Mouse (Mus musculus): ENCODE data around the gene Zbtb8b. TPM values are rescaled to one million over a fixed set of nuclear protein-coding genes. Genes with fewer than 3 reads are reported as not detected.
"Not testable (repeated sequence)": the region's sequence is repeated elsewhere in the genome, so short reads cannot be mapped to it uniquely, and the experiment has no call there.

Zbtb8b gene
- polyA plus RNA-seq, 1 experiment = not detected

DNA sequence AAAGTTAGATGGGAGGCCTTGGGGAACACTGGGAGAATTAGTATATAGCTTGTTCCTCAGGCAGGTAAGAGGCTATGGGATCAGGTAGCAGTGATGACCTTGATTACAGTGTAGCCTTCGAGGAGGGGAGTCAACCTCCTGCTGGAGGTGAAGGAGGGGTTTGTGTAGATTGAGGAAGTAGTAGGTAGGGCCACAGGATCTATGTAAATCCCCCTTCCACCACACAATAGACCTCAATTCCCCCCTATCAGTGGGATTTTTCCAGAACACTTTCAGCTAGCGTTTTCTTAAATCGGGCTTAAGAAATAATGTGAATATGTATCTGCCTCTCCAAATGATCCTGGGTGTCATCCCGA, 20.2 kb upstream of the Zbtb8b start:
- Histone ChIP-seq H3K27me3 (ENCODE audit: control insufficient read depth) (no peaks in the 10 kb centered on the region), H3K4me3 (replicated peaks) (peak overlapping the region; percentile 74), H3K9me3 (ENCODE audit: control insufficient read depth, low read length) (no peaks in the 10 kb centered on the region), H3K36me3 (ENCODE audit: control insufficient read depth) (peaks cover 39% of the 10 kb centered on the region), H3K4me1 (ENCODE audit: control insufficient read depth) (peaks cover 49% of the 10 kb centered on the region)
- TF ChIP-seq TAL1 (IDR thresholded peaks at IDR 0.05; ENCODE audit: low read length) = no peak
- no peak for TF ChIP-seq GATA1 (IDR thresholded peaks at IDR 0.05; ENCODE audit: low read length)

GRCm38 (mm10) chr4:129459726-129460125, 19.1 kb upstream of the Zbtb8b start:
- no peak overlapping the region for H3K4me3 ChIP-seq (replicated peaks)
- TF ChIP-seq GATA1 (IDR thresholded peaks at IDR 0.05; ENCODE audit: low read length) = no peak
- no peaks in the 10 kb centered on the region for H3K27me3 ChIP-seq (ENCODE audit: control insufficient read depth)
- peaks cover 29% of the 10 kb centered on the region for H3K36me3 ChIP-seq (ENCODE audit: control insufficient read depth)
- no peaks in the 10 kb centered on the region for H3K9me3 ChIP-seq (ENCODE audit: control insufficient read depth, low read length)
- H3K4me1 ChIP-seq (ENCODE audit: control insufficient read depth) = peaks cover 47% of the 10 kb centered on the region

- peaks cover 23% of the 10 kb centered on the region for H3K4me1 ChIP-seq (ENCODE audit: control insufficient read depth)
- not testable (repeated sequence) for H3K27me3 ChIP-seq (ENCODE audit: control insufficient read depth); H3K4me3 ChIP-seq (replicated peaks); H3K9me3 ChIP-seq (ENCODE audit: control insufficient read depth, low read length); H3K36me3 ChIP-seq (ENCODE audit: control insufficient read depth)
Observed at GRCm38 (mm10) chr4:129457311-129457710, 16.7 kb upstream of the Zbtb8b start.

DNA sequence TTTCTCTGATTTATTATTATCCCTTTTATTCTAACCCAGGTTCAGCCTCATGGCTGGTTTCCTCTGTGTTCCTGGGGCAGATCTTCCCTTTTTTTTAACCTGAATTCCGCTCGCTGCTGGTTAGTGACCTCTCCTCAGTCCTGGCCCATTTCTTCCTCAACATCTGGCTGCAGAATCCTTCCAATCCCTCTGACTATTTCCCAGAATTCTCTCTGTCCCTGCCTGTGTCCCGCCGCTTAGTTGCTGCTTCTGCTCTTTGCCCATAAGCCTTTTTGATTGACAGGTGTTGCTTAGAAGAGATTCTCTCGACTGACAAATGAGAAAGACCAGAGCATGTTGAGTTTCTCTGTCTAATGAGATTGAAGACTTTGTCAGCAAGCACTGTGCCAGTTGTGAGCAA, 15.5 kb upstream of the Zbtb8b start:
- Histone ChIP-seq H3K9me3 (ENCODE audit: control insufficient read depth, low read length) (no peaks in the 10 kb centered on the region; the same call in 1 of the 2 replicates), H3K4me3 (replicated peaks) (no peak overlapping the region), H3K27me3 (ENCODE audit: control insufficient read depth) (no peaks in the 10 kb centered on the region), H3K4me1 (ENCODE audit: control insufficient read depth) (peaks cover 20% of the 10 kb centered on the region), H3K36me3 (ENCODE audit: control insufficient read depth) (no peaks in the 10 kb centered on the region)
- no peak for TF ChIP-seq GATA1 (IDR thresholded peaks at IDR 0.05; ENCODE audit: low read length)
- no peak for TF ChIP-seq TAL1 (IDR thresholded peaks at IDR 0.05; ENCODE audit: low read length)

GRCm38 (mm10) chr4:129455265-129455664, 14.6 kb upstream of the Zbtb8b start:
- Histone ChIP-seq H3K27me3 (ENCODE audit: control insufficient read depth) (no peaks in the 10 kb centered on the region), H3K4me1 (ENCODE audit: control insufficient read depth) (peaks cover 14% of the 10 kb centered on the region), H3K9me3 (ENCODE audit: control insufficient read depth, low read length) (no peaks in the 10 kb centered on the region; the same call in 1 of the 2 replicates), H3K4me3 (replicated peaks) (no peak overlapping the region), H3K36me3 (ENCODE audit: control insufficient read depth) (no peaks in the 10 kb centered on the region)
- TF ChIP-seq GATA1 (IDR thresholded peaks at IDR 0.05; ENCODE audit: low read length) = no peak
- TF ChIP-seq TAL1 (IDR thresholded peaks at IDR 0.05; ENCODE audit: low read length) = no peak

DNA sequence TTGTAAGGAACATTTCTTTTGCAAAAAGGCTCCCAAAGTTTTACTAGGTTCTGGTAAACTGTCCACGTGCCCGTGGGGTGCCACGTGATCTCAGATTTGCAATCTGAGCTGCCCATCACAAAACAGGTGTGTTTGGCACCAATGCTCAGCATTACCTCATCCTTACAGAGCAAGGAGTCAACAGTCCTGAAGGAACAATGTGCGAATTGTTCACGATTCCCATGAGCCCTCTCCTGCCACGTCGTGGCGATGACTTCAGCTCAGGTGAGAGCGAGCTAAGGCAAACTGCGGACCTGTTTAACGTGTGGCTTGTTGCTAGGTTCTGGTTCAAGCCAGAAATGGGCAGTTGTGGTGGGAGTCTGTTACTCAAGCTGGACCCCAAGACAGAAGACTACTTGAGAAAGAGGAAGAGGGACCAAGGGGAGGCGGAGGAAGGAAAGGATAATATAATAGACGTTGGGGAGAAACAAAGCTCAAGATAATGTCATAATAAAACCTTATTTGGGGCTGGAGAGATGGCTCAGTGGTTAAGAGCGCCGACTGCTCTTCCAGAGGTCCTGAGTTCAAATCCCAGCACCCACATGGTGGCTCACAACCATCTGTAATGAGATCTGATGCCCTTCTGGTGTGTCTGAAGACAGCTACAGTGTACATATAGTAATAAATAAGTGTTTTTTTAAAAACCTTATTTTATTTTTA, 11.0 kb upstream of the Zbtb8b start:
- TF ChIP-seq TAL1 (IDR thresholded peaks at IDR 0.05; ENCODE audit: low read length) (no peak), GATA1 (IDR thresholded peaks at IDR 0.05; ENCODE audit: low read length) (no peak)
- H3K36me3 ChIP-seq (ENCODE audit: control insufficient read depth) = no peaks in the 10 kb centered on the region
- no peaks in the 10 kb centered on the region; the same call in 1 of the 2 replicates for H3K9me3 ChIP-seq (ENCODE audit: control insufficient read depth, low read length)
- H3K4me1 ChIP-seq (ENCODE audit: control insufficient read depth) = peaks cover 12% of the 10 kb centered on the region
- no peak overlapping the region for H3K4me3 ChIP-seq (replicated peaks)
- H3K27me3 ChIP-seq (ENCODE audit: control insufficient read depth) = no peaks in the 10 kb centered on the region

GRCm38 (mm10) chr4:129450851-129451250, 10.2 kb upstream of the Zbtb8b start:
- no peak for TF ChIP-seq GATA1 (IDR thresholded peaks at IDR 0.05; ENCODE audit: low read length)
- no peak for TF ChIP-seq TAL1 (IDR thresholded peaks at IDR 0.05; ENCODE audit: low read length)
- Histone ChIP-seq H3K27me3 (ENCODE audit: control insufficient read depth) (no peaks in the 10 kb centered on the region), H3K4me3 (replicated peaks) (no peak overlapping the region)

DNA sequence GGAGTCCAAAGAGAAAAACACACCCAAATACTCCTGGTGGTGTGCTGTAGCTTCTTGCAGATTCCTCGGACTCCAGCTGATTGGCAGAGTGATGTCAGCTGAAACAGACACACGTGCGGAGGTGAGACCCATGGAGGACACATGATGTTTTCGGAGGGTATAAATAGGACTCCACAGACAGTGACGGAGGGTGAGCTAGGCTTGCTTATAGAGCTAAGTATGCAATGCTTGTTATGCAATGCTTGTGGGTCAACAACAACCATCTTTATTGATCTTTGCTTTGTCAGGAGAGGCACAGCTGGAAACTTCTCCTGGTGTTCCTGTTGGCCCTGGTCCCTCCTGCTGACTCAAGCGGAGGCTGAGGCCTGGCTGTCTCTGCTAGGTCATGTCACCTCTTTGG, 8.1 kb upstream of the Zbtb8b start:
- H3K27me3 ChIP-seq (ENCODE audit: control insufficient read depth) = peaks cover 10% of the 10 kb centered on the region
- H3K9me3 ChIP-seq (ENCODE audit: control insufficient read depth, low read length) = no peaks in the 10 kb centered on the region; the same call in 1 of the 2 replicates
- peaks cover 6% of the 10 kb centered on the region for H3K4me1 ChIP-seq (ENCODE audit: control insufficient read depth)
- no peak for TF ChIP-seq GATA1 (IDR thresholded peaks at IDR 0.05; ENCODE audit: low read length)
- TF ChIP-seq TAL1 (IDR thresholded peaks at IDR 0.05; ENCODE audit: low read length) = no peak
- no peaks in the 10 kb centered on the region for H3K36me3 ChIP-seq (ENCODE audit: control insufficient read depth)
- H3K4me3 ChIP-seq (replicated peaks) = no peak overlapping the region

More at GRCm38 (mm10) chr4:129450851-129451250, 10.2 kb upstream of the Zbtb8b start:
- H3K9me3 ChIP-seq (ENCODE audit: control insufficient read depth, low read length) = no peaks in the 10 kb centered on the region; the same call in 1 of the 2 replicates
- peaks cover 12% of the 10 kb centered on the region for H3K4me1 ChIP-seq (ENCODE audit: control insufficient read depth)
- H3K36me3 ChIP-seq (ENCODE audit: control insufficient read depth) = no peaks in the 10 kb centered on the region

DNA sequence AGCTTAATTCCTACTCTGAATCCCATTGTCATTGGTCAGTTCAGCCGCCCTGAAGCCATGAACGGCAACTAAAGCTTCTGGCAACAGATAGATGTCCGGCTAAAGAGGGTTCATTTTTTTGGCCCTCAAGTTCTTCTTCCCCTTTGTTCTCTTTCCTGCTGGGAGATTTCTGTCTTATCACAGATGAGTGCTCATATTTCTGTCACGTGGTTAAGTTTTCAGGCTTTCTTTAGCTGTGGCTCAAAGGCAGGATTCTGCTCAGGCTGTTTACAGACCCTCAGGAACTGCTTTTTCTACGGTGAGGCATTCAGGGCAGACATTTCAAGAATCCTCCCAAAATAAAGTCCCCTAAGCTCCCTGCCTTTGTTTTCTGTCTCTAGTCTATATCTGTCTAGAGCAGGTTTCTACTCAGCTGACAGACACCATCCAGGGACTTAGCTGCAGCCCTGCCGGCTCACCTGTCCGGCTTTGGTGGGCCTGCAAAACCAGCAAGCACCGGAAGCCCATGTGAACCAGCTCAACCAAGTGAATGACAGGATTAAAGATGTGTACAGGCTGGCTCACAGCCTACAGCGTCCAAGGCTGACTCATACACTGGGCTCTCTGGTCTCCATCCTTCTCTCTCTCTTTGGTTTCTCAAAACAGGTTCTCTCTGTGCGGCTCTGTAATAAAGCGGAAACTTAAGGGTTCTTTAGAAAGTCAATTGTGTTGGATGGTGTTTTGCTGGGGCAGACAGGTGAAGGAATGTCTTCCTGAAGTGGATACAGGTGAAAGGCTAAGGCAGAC, 7.3 kb upstream of the Zbtb8b start:
- Histone ChIP-seq H3K4me1 (ENCODE audit: control insufficient read depth) (peaks cover 6% of the 10 kb centered on the region), H3K4me3 (replicated peaks) (no peak overlapping the region), H3K9me3 (ENCODE audit: control insufficient read depth, low read length) (no peaks in the 10 kb centered on the region), H3K27me3 (ENCODE audit: control insufficient read depth) (peaks cover 18% of the 10 kb centered on the region), H3K36me3 (ENCODE audit: control insufficient read depth) (no peaks in the 10 kb centered on the region)
- no peak for TF ChIP-seq GATA1 (IDR thresholded peaks at IDR 0.05; ENCODE audit: low read length)
- TF ChIP-seq TAL1 (IDR thresholded peaks at IDR 0.05; ENCODE audit: low read length) = no peak
